Mouse (Mus musculus): ENCODE measurements around the gene Col4a2. TPM values are rescaled to one million over a fixed set of nuclear protein-coding genes. Genes with fewer than 3 reads are reported as not detected.

The Col4a2 gene
- polyA plus RNA-seq, 1 experiment from 2014 or later: 44.5 TPM

GRCm38 (mm10) chr8:11393607-11394006 lies 81.0 kb downstream of the Col4a2 start:
- ATAC-seq: no peak
- WGBS: 47% methylated on average over 8 of the region's 8 CpGs
- no peak overlapping the region for H3K9ac ChIP-seq (ENCODE audit: low read depth, low read length)

DNA sequence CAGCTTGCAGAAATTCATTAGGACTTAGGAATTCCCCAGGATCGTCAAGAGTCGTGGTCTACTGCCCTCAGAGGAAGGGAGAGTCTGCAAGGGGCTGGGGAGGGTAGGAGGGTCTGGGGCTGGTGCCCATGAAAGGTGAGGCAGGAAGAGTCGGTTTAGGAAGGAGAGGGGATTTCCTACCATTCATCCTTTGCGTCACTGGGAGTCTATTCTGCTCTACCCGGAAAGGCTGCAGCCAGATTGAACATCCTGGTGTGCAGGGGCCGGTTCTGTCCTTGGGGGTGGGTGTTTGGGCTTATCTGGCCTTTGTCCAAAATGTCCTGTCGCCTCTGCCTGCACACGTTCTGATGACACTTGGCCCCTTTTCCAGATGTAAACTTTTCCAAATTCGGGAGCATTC lies 82.2 kb downstream of the Col4a2 start:
- Histone ChIP-seq H3K36me3 (ENCODE audit: control insufficient read depth, insufficient read depth) (0 out of 2 replicates have a peak, but pooled peaks cover 4% of the 10 kb centered on the region), H3K4me3 (ENCODE audit: low read depth, low read length) (no peak overlapping the region), H3K27ac (ENCODE audit: low read depth, low read length) (no peak overlapping the region), H3K27me3 (replicated peaks; ENCODE audit: control insufficient read depth, insufficient read depth, low read length) (no peaks in the 10 kb centered on the region), H3K4me2 (replicated peaks; ENCODE audit: low read depth) (no peak overlapping the region), H3K9me3 (ENCODE audit: control insufficient read depth) (no peaks in the 10 kb centered on the region), H3K9ac (ENCODE audit: low read depth, low read length) (no peak overlapping the region), H3K4me1 (replicated peaks; ENCODE audit: control insufficient read depth, insufficient read depth, low read length) (no peaks in the 10 kb centered on the region)
- TF ChIP-seq CTCF (IDR thresholded peaks at IDR 0.05; ENCODE audit: low read depth): no peak
- 55% methylated on average over 9 of the region's 9 CpGs for WGBS
- no peak for ATAC-seq

More at GRCm38 (mm10) chr8:11393607-11394006, 81.0 kb downstream of the Col4a2 start:
- Histone ChIP-seq H3K27ac (ENCODE audit: low read depth, low read length) (peak overlapping the region; percentile 36), H3K4me3 (ENCODE audit: low read depth, low read length) (no peak overlapping the region), H3K4me2 (replicated peaks; ENCODE audit: low read depth) (no peak overlapping the region), H3K27me3 (replicated peaks; ENCODE audit: control insufficient read depth, insufficient read depth, low read length) (no peaks in the 10 kb centered on the region), H3K36me3 (ENCODE audit: control insufficient read depth, insufficient read depth) (0 out of 2 replicates have a peak, but pooled peaks cover under 1% of the 10 kb centered on the region), H3K9me3 (ENCODE audit: control insufficient read depth) (no peaks in the 10 kb centered on the region), H3K4me1 (replicated peaks; ENCODE audit: control insufficient read depth, insufficient read depth, low read length) (no peaks in the 10 kb centered on the region)
- no peak for TF ChIP-seq CTCF (IDR thresholded peaks at IDR 0.05; ENCODE audit: low read depth)

DNA sequence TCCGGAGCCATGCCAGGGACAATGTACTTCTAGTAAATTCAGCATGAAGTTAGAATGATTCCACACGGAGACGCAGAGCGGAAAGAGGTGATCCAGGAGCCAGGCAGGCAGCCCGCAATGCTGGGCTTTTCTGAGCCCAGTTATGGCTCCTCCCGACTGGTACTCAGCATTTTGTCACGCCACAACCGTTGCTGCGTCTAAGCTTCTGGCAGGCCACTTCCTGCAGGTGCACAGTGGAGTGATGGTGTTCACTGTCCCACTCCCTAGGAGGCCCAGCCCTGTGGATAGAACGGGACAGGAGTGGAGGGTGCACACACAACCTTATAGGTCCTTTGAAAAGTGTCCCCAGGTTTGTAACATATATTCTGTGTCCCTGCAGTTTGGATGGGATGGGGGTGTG lies 83.0 kb downstream of the Col4a2 start:
- WGBS: 67% methylated on average over 10 of the region's 10 CpGs
- Histone ChIP-seq H3K9me3 (ENCODE audit: control insufficient read depth) (no peaks in the 10 kb centered on the region), H3K27ac (ENCODE audit: low read depth, low read length) (no peak overlapping the region; the same call in 1 of the 2 replicates), H3K4me1 (replicated peaks; ENCODE audit: control insufficient read depth, insufficient read depth, low read length) (no peaks in the 10 kb centered on the region), H3K9ac (ENCODE audit: low read depth, low read length) (no peak overlapping the region), H3K36me3 (ENCODE audit: control insufficient read depth, insufficient read depth) (0 out of 2 replicates have a peak, but pooled peaks cover 4% of the 10 kb centered on the region), H3K27me3 (replicated peaks; ENCODE audit: control insufficient read depth, insufficient read depth, low read length) (no peaks in the 10 kb centered on the region), H3K4me2 (replicated peaks; ENCODE audit: low read depth) (no peak overlapping the region), H3K4me3 (ENCODE audit: low read depth, low read length) (no peak overlapping the region)
- TF ChIP-seq CTCF (IDR thresholded peaks at IDR 0.05; ENCODE audit: low read depth): no peak
- no peak for ATAC-seq

DNA sequence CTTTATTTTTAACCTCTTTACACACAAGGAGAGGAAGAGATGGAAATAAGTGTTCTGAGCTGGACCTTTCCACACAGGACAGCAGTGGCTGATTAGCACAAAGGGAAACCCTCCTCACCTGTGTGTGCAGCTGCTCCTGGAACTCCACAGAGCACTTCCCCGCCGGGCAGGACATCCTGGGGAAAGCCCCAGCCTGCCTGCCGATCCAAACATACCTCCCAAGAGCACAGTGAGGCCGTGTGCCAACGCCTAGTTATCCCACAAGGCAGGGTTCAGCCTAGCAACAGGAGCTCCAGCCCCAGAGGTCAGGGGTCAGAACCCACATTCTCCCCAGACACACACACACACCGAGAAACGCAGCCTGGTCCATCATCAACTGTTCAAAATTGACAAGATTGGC lies 83.5 kb downstream of the Col4a2 start:
- no peak for ATAC-seq
- H3K9ac ChIP-seq (ENCODE audit: low read depth, low read length): no peak overlapping the region

DNA sequence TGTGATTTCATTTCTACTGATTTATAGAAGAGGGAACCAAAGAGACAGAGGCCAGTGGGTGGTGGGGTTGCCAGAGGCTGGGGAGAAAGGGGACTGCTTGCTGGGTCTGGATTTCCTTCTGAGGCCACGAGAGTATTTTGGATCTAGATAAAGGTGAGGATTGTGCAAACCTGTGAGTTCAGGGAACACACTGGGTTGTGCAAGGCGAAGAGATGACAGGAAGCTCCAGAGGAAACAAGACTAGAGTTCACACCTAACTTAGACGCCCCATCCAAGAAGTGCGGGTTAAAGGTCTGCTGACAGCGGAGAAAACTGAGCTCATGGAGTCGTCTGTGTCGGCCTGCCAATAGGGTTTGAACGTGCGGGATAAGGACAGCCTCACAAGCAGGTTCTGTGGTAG lies 84.5 kb downstream of the Col4a2 start:
- no peak for ATAC-seq
- Histone ChIP-seq H3K27ac (ENCODE audit: low read depth, low read length) (no peak overlapping the region), H3K27me3 (replicated peaks; ENCODE audit: control insufficient read depth, insufficient read depth, low read length) (no peaks in the 10 kb centered on the region), H3K9ac (ENCODE audit: low read depth, low read length) (no peak overlapping the region; the same call in 1 of the 2 replicates), H3K4me3 (ENCODE audit: low read depth, low read length) (no peak overlapping the region), H3K4me1 (replicated peaks; ENCODE audit: control insufficient read depth, insufficient read depth, low read length) (no peaks in the 10 kb centered on the region), H3K36me3 (ENCODE audit: control insufficient read depth, insufficient read depth) (peaks cover 4% of the 10 kb centered on the region; the same call in 1 of the 2 replicates), H3K4me2 (replicated peaks; ENCODE audit: low read depth) (no peak overlapping the region), H3K9me3 (ENCODE audit: control insufficient read depth) (no peaks in the 10 kb centered on the region)
- TF ChIP-seq CTCF (IDR thresholded peaks at IDR 0.05; ENCODE audit: low read depth): no peak
- WGBS: 71% methylated on average over 9 of the region's 9 CpGs

More for the DNA sequence above, 83.5 kb downstream of the Col4a2 start:
- peaks cover 4% of the 10 kb centered on the region; the same call in 1 of the 2 replicates for H3K36me3 ChIP-seq (ENCODE audit: control insufficient read depth, insufficient read depth)
- H3K9me3 ChIP-seq (ENCODE audit: control insufficient read depth): no peaks in the 10 kb centered on the region
- no peaks in the 10 kb centered on the region for H3K27me3 ChIP-seq (replicated peaks; ENCODE audit: control insufficient read depth, insufficient read depth, low read length)
- H3K4me2 ChIP-seq (replicated peaks; ENCODE audit: low read depth): no peak overlapping the region
- TF ChIP-seq CTCF (IDR thresholded peaks at IDR 0.05; ENCODE audit: low read depth): no peak
- no peak overlapping the region for H3K27ac ChIP-seq (ENCODE audit: low read depth, low read length)
- H3K4me3 ChIP-seq (ENCODE audit: low read depth, low read length): no peak overlapping the region
- H3K4me1 ChIP-seq (replicated peaks; ENCODE audit: control insufficient read depth, insufficient read depth, low read length): no peaks in the 10 kb centered on the region
- 56% methylated on average over 7 of the region's 7 CpGs for WGBS

GRCm38 (mm10) chr8:11399706-11400105 lies 87.1 kb downstream of the Col4a2 start:
- ATAC-seq: no peak
- TF ChIP-seq CTCF (IDR thresholded peaks at IDR 0.05; ENCODE audit: low read depth): no peak

More at GRCm38 (mm10) chr8:11399706-11400105, 87.1 kb downstream of the Col4a2 start:
- 27% methylated on average over 8 of the region's 8 CpGs for WGBS
- H3K9ac ChIP-seq (ENCODE audit: low read depth, low read length): no peak overlapping the region
- 0 out of 2 replicates have a peak overlapping the region, but pooled peaks have one; percentile 62 for H3K27ac ChIP-seq (ENCODE audit: low read depth, low read length)
- H3K36me3 ChIP-seq (ENCODE audit: control insufficient read depth, insufficient read depth): peaks cover 12% of the 10 kb centered on the region; the same call in 1 of the 2 replicates
- H3K27me3 ChIP-seq (replicated peaks; ENCODE audit: control insufficient read depth, insufficient read depth, low read length): no peaks in the 10 kb centered on the region
- H3K9me3 ChIP-seq (ENCODE audit: control insufficient read depth): no peaks in the 10 kb centered on the region
- H3K4me3 ChIP-seq (ENCODE audit: low read depth, low read length): no peak overlapping the region
- H3K4me2 ChIP-seq (replicated peaks; ENCODE audit: low read depth): no peak overlapping the region
- H3K4me1 ChIP-seq (replicated peaks; ENCODE audit: control insufficient read depth, insufficient read depth, low read length): no peaks in the 10 kb centered on the region
